Mouse (Mus musculus): Measurements from ENCODE around the gene Esrrg. TPM values are rescaled to one million over a fixed set of nuclear protein-coding genes. Genes with fewer than 3 reads are reported as not detected.

Esrrg gene
- polyA plus RNA-seq, 1 experiment from 2014 or later: 22.4 TPM

DNA sequence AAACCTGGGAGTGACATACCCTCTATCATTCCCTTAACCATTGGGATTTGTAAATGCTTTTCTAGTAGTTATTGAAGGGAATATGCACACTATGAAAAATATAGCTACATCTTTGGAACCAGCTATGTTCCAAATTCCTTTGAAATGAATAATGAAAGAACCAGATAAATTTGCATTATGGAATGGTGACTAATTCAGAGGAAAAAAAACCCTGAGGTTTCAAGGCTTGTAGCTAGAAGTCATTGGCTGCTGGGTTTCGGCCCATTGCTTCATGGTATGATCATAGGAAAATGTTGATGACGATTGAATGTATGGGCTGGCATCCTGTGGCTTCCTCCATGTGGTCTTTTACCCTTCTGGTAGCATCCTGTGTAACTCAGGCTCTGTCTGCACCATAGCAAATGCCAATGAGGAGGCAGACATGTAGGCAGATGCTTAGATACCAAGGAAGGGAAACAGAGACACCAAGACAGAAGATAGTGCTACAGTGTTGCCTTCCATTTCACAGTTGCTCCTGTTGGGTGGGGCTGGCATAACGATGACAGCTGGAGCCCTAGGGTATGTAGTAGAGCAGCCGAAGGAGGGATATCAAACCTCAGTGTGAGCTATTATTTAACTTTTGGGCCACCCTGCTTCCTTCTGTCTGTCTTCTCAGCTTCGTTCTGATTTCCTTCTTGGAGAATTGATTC is 624.6 kb downstream of the Esrrg start:
- no peaks in the 10 kb centered on the region for H3K9me3 ChIP-seq
- WGBS: 79% methylated on average over 5 of the region's 5 CpGs

DNA sequence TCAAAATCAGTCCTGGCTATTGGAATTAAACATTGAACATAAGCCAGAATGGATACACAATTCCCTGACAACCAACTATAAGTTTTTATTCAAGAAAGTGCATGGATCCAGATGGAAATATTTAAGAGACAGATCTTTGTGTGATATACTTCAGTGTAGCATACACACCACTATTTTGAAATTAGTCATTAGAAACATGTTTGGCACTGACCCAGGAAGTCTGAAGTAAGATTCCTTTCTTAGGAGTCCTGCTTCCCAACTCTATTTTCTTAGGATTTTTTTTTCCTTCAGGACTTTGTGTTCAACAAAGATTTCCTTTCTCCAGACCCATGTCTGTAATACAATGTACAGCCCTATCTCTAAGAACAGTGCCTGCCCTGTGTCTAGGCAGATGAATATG is 630.0 kb downstream of the Esrrg start:
- Histone ChIP-seq H3K27ac (no peak overlapping the region), H3K4me1 (peaks cover 6% of the 10 kb centered on the region; the same call in 1 of the 2 replicates), H3K36me3 (no peaks in the 10 kb centered on the region), H3K9me3 (no peaks in the 10 kb centered on the region), H3K27me3 (ENCODE audit: insufficient read depth, poor library complexity, severe bottlenecking) (no peaks in the 10 kb centered on the region), H3K4me3 (no peak overlapping the region)
- no peak for DNase-seq (ENCODE audit: low spot score)

More for the DNA sequence above, 624.6 kb downstream of the Esrrg start:
- DNase-seq (ENCODE audit: low spot score): no peak
- Histone ChIP-seq H3K27ac (no peak overlapping the region), H3K4me1 (no peaks in the 10 kb centered on the region), H3K36me3 (no peaks in the 10 kb centered on the region), H3K4me3 (no peak overlapping the region), H3K27me3 (ENCODE audit: insufficient read depth, poor library complexity, severe bottlenecking) (no peaks in the 10 kb centered on the region)

DNA sequence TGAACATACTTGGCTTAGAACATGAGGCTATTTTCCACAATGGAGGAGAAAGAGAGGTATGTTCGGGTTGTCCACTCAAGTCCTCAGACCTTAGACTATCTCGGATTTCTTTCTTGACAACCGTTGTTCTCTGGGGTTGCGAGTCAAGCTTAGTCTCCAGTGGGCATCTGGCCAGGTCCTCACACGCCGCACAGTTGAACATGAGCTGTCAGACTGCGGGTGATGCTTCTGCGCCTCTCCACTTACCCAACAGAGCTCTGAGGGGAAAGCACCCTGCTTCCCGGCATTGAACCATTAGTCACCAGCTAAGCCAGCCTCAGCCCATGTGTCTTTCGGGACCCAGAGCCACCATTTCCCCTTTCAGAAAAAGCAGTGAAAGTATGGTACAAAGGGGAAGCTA is 633.2 kb downstream of the Esrrg start:
- no peaks in the 10 kb centered on the region for H3K36me3 ChIP-seq
- peaks cover 6% of the 10 kb centered on the region; the same call in 1 of the 2 replicates for H3K4me1 ChIP-seq
- no peaks in the 10 kb centered on the region for H3K9me3 ChIP-seq
- no peak overlapping the region for H3K4me3 ChIP-seq
- no peak overlapping the region for H3K27ac ChIP-seq
- no peak for DNase-seq (ENCODE audit: low spot score)
- WGBS: 89% methylated on average over 10 of the region's 10 CpGs
- no peaks in the 10 kb centered on the region for H3K27me3 ChIP-seq (ENCODE audit: insufficient read depth, poor library complexity, severe bottlenecking)

DNA sequence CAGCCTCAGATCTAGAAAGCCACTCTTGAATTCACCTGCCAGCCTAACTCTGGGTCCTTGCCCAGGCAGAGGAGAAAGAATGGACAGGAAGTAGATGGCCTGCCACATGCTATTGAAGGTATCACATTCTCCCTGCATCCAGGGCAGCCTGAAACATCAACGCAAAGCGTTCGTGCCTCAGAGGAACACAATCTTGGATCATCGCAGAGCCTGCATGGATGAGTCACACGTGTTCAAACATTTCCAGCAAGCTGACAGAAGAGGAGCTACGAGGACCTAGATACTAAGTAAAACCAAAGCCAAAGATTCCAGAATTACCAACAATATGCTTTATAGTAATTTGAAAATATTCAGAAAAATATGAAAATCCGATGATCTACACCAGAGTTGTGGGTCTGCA is 648.9 kb downstream of the Esrrg start:
- H3K9me3 ChIP-seq: no peaks in the 10 kb centered on the region
- no peak overlapping the region for H3K27ac ChIP-seq
- no peaks in the 10 kb centered on the region for H3K27me3 ChIP-seq (ENCODE audit: insufficient read depth, poor library complexity, severe bottlenecking)
- H3K4me3 ChIP-seq: no peak overlapping the region
- no peaks in the 10 kb centered on the region for H3K36me3 ChIP-seq
- 90% methylated on average over 7 of the region's 7 CpGs for WGBS
- no peaks in the 10 kb centered on the region; the same call in 1 of the 2 replicates for H3K4me1 ChIP-seq
- DNase-seq (ENCODE audit: low spot score): no peak

DNA sequence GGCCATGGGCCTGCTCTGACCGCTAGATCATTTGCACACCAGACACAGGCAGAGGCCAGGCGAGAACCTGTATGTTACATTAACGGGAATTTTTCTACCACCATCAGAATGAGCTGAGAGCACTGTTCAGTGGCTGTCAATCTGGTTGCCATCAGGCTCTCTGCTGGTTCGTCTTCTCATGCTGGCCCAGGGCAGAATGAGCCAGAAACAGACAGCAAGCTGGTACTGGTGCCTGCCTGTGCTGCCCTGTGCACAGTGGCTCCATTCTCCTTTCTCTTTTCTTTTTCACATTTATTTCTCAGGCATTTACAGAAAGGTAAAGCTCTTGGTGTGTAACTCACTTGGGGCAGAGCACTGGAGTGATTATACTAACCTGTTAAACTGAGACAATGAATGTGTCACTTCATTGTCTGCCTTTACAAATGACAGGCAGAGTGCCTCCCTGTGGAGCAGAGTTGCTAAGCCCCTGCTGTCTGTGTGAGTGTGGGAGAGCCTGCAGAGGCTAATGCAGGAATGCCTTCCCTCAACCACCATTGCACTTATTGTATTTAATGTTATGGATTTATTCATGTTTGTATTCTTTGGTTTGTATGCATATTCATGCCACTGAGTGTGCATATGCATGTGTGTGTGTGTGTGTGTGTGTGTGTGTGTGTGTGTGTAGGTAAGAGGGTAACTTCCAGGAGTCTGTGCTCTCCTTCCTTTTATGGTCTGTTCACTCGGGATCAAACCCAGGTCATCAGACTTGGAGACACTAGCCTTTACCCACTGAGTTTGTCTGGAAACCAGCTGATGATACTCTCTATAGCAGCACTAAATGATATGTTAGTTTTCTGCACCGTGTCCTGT is 651.9 kb downstream of the Esrrg start:
- Histone ChIP-seq H3K27me3 (ENCODE audit: insufficient read depth, poor library complexity, severe bottlenecking) (no peaks in the 10 kb centered on the region), H3K9me3 (no peaks in the 10 kb centered on the region), H3K27ac (peak overlapping the region; percentile 44; the same call in 1 of the 2 replicates), H3K36me3 (no peaks in the 10 kb centered on the region), H3K4me1 (no peaks in the 10 kb centered on the region; the same call in 1 of the 2 replicates), H3K4me3 (no peak overlapping the region)
- DNase-seq (ENCODE audit: low spot score): no peak
- 72% methylated on average over 6 of the region's 6 CpGs for WGBS

DNA sequence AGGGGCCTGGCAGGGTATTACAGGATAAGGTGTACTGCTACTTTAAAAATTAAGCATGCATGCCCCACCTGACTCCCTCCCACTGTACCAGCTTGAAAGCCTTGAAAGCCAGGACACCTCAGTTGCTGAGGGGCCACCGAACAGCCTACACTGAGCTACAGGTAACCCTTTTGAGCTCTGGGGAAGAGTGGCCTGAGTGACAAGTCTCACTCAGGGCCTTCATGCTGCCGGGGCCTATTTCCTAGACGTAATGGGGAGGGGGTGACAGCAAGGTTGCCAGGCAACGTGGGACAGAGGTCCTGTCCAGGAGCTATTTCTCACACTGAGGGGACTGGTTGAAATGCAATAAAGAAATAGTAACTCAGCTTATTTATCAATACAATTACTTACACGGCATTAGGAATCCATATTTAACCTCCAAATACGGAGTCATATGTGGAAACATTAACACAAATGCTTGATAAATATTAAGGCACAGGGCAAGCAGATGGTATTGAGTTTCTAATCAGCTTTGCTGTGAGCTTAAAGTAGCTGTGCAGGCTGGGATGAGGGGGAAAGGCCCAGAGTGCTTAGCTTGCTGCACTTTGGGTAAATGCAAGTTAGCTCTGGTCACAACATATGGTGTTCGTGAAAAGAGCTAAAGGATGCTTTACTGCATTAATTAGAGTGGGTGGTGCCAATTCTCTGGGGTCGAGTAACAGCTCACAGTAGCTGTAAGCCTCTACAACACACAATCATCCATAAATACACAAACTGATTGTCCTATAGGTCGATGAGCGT is 653.5 kb downstream of the Esrrg start, which contains the start of gene Ush2a:
Gene Ush2a, plus strand, starts transcription at position 121 of the 780 bp plus-strand sequence.
- 66% methylated on average over 10 of the region's 10 CpGs for WGBS

More for the DNA sequence above, 653.5 kb downstream of the Esrrg start, which contains the start of gene Ush2a:
- Histone ChIP-seq H3K36me3 (no peaks in the 10 kb centered on the region), H3K27me3 (ENCODE audit: insufficient read depth, poor library complexity, severe bottlenecking) (no peaks in the 10 kb centered on the region), H3K27ac (no peak within 1 kb of the TSS), H3K9me3 (no peaks in the 10 kb centered on the region), H3K4me3 (no peak within 1 kb of the TSS), H3K4me1 (peaks cover under 1% of the 10 kb centered on the region)
- DNase-seq (ENCODE audit: low spot score): no peak
